Mouse (Mus musculus) thymus, adult 2 months (tissue): Measurements from ENCODE around the gene Nfrkb.

Experiments
- CTCF ChIP-seq: fragments of 200-500 bp; IDR thresholded peaks from 2 replicates; pipeline ENCODE4 v1.5.1; 2012; ENCODE audit warnings: mild to moderate bottlenecking, control low read depth, low read length, moderate library complexity, borderline replicate concordance; ENCODE audit not compliant: control insufficient read depth, poor library complexity, insufficient read depth; ENCODE audit errors: extremely low read depth
- POLR2A ChIP-seq: fragments of 200-500 bp; IDR thresholded peaks from 2 replicates; pipeline ENCODE4 v1.6.1; 2012; ENCODE audit warnings: mild to moderate bottlenecking, low read length, control low read depth, moderate library complexity; ENCODE audit not compliant: control insufficient read depth, poor library complexity, insufficient read depth; ENCODE audit errors: extremely low read depth

- TF ChIP-seq POLR2A = no peak
- TF ChIP-seq CTCF = no peak
Observed at GRCm38 (mm10) chr9:31354051-31354450, 31.9 kb upstream of the Nfrkb start.
